Mouse (Mus musculus) liver, embryonic 15.5 days (tissue): ENCODE results near the gene Gm17387. TPM values are rescaled to one million over a fixed set of nuclear protein-coding genes. Genes with fewer than 3 reads are reported as not detected.

Source experiments
- polyA plus RNA-seq: library from polyadenylated mRNA; unstranded; fragments of >200 nt; fragmentation: Nextera tagmentation; extraction: Ambion mirVana; gene quantifications from 2 replicates; pipeline ENCODE4 v1.2.1, GENCODE M21; 2015

Gm17387 gene
- polyA plus RNA-seq, 1 experiment from 2014 or later, result not detected

Other genes with a start within 250 kb of the Gm17387 start
- 0.06 and 0.13 TPM in 2 replicates for gene Syce1, start 241.3 kb upstream of the Gm17387 start, polyA plus RNA-seq
- 0.18 and 0.20 TPM in 2 replicates for gene Zfp941, start 207.0 kb upstream of the Gm17387 start, polyA plus RNA-seq
- gene Urah, start 194.1 kb upstream of the Gm17387 start, polyA plus RNA-seq, result 24.7 and 26.8 TPM in 2 replicates
- not detected in 2 replicates for gene Scgb1c1, start 183.6 kb upstream of the Gm17387 start, polyA plus RNA-seq
- not detected in 2 replicates for gene Odf3, start 181.3 kb upstream of the Gm17387 start, polyA plus RNA-seq
- gene Gm45785, start 172.8 kb upstream of the Gm17387 start, polyA plus RNA-seq, result not detected in 2 replicates
- gene Ric8a, start 172.2 kb upstream of the Gm17387 start, polyA plus RNA-seq, result 20.9 and 23.3 TPM in 2 replicates
- gene Bet1l, start 171.6 kb upstream of the Gm17387 start, polyA plus RNA-seq, result 18.7 and 20.3 TPM in 2 replicates
- 133 TPM in 2 replicates for gene Psmd13, start 147.2 kb upstream of the Gm17387 start, polyA plus RNA-seq
- 20.0 and 21.5 TPM in 2 replicates for gene Sirt3, start 146.8 kb upstream of the Gm17387 start, polyA plus RNA-seq
- 2.5 and 3.6 TPM in 2 replicates for gene Cox8b, start 128.7 kb upstream of the Gm17387 start, polyA plus RNA-seq
- gene Nlrp6, start 108.2 kb upstream of the Gm17387 start, polyA plus RNA-seq, result 4.8 and 7.0 TPM in 2 replicates
- 6.0 and 6.6 TPM in 2 replicates for gene Pgghg, start 87.7 kb upstream of the Gm17387 start, polyA plus RNA-seq
- gene Ifitm5, start 78.8 kb upstream of the Gm17387 start, polyA plus RNA-seq, result 0.39 and 0.68 TPM in 2 replicates
- not detected in 2 replicates for gene Gm45717, start 73.2 kb upstream of the Gm17387 start, polyA plus RNA-seq
- 384 and 401 TPM in 2 replicates for gene Ifitm2, start 73.1 kb upstream of the Gm17387 start, polyA plus RNA-seq
- 21.3 TPM in 2 replicates for gene Ifitm1, start 61.9 kb upstream of the Gm17387 start, polyA plus RNA-seq
- gene Ifitm3, start 18.4 kb upstream of the Gm17387 start, polyA plus RNA-seq, result 84.9 and 98.1 TPM in 2 replicates
- gene Ifitm6, start 11.2 kb upstream of the Gm17387 start, polyA plus RNA-seq, result 23.2 and 25.7 TPM in 2 replicates
- 0.45 and 0.46 TPM in 2 replicates for gene B4galnt4, start 32.0 kb downstream of the Gm17387 start, polyA plus RNA-seq
- gene Pkp3, start 49.1 kb downstream of the Gm17387 start, polyA plus RNA-seq, result 0.54 and 0.84 TPM in 2 replicates
- gene Sigirr, start 71.4 kb downstream of the Gm17387 start, polyA plus RNA-seq, result 22.1 and 28.1 TPM in 2 replicates
- 0.99 and 1.5 TPM in 2 replicates for gene Ano9, start 88.7 kb downstream of the Gm17387 start, polyA plus RNA-seq
- 138 and 140 TPM in 2 replicates for gene Ptdss2, start 93.3 kb downstream of the Gm17387 start, polyA plus RNA-seq
- gene Rnh1, start 143.7 kb downstream of the Gm17387 start, polyA plus RNA-seq, result 64.3 and 76.1 TPM in 2 replicates
- 83.0 and 98.2 TPM in 2 replicates for gene Hras, start 164.9 kb downstream of the Gm17387 start, polyA plus RNA-seq
- gene Lrrc56, start 165.0 kb downstream of the Gm17387 start, polyA plus RNA-seq, result 11.0 and 12.1 TPM in 2 replicates
- 0.60 and 0.91 TPM in 2 replicates for gene Lmntd2, start 184.9 kb downstream of the Gm17387 start, polyA plus RNA-seq
- gene Rassf7, start 186.7 kb downstream of the Gm17387 start, polyA plus RNA-seq, result 27.3 and 33.4 TPM in 2 replicates
- 26.7 and 32.6 TPM in 2 replicates for gene Phrf1, start 199.7 kb downstream of the Gm17387 start, polyA plus RNA-seq
- 10.7 and 12.8 TPM in 2 replicates for gene Irf7, start 237.3 kb downstream of the Gm17387 start, polyA plus RNA-seq
- gene Cdhr5, start 247.7 kb downstream of the Gm17387 start, polyA plus RNA-seq, result 0.46 and 0.47 TPM in 2 replicates